Mouse (Mus musculus) ES-E14 (cell line): ENCODE data around the gene Ptprk.

Source experiments
- HCFC1 ChIP-seq: IDR thresholded peaks from 2 replicates; pipeline ENCODE4 v1.6.1; 2012; ENCODE audit warnings: low read length, inconsistent platforms, borderline replicate concordance; ENCODE audit not compliant: insufficient read depth
- ZNF384 ChIP-seq: IDR thresholded peaks from 2 replicates; pipeline ENCODE4 v1.6.1; 2012; ENCODE audit warnings: low read depth, low read length, inconsistent platforms

- TF ChIP-seq ZNF384 (no peak), HCFC1 (no peak)
Measured at GRCm38 (mm10) chr10:28155688-28156685, 81.4 kb downstream of the Ptprk start.
